Mouse (Mus musculus) limb, embryonic 13.5 days (tissue): Measurements from ENCODE around the gene Acox3. TPM values are rescaled to one million over a fixed set of nuclear protein-coding genes. Genes with fewer than 3 reads are reported as not detected.

Source experiments
- ATAC-seq: fragments of 200-750 bp; cut with Nextera tagmentation; 2 replicates; pipeline ENCODE4 v1.8.0; 2017; ENCODE audit warnings: low read depth, moderate number of reproducible peaks, moderate TSS enrichment; ENCODE audit not compliant: low FRiP score
- H3K27ac ChIP-seq: fragments of 300-500 bp; sonication (generic); 2 replicates; pipeline ENCODE4 v1.5.1; 2015; ENCODE audit warnings: inconsistent platforms, mild to moderate bottlenecking, moderate library complexity
- H3K27me3 ChIP-seq: fragments of 300-500 bp; sonication (generic); 2 replicates; pipeline ENCODE4 v1.6.1; 2015; ENCODE audit warnings: mild to moderate bottlenecking, inconsistent platforms
- H3K36me3 ChIP-seq: fragments of 300-500 bp; sonication (generic); 2 replicates; pipeline ENCODE4 v1.6.1; 2015; ENCODE audit warnings: inconsistent platforms, mild to moderate bottlenecking, moderate library complexity
- H3K4me1 ChIP-seq: fragments of 300-500 bp; sonication (generic); 2 replicates; pipeline ENCODE4 v1.6.1; 2015; ENCODE audit warnings: inconsistent platforms
- H3K4me2 ChIP-seq: fragments of 300-500 bp; sonication (generic); replicated peaks from 2 replicates; pipeline ENCODE4 v1.6.1; 2015; ENCODE audit warnings: inconsistent platforms, mild to moderate bottlenecking, moderate library complexity
- H3K4me3 ChIP-seq: fragments of 300-500 bp; sonication (generic); 2 replicates; pipeline ENCODE4 v1.5.1; 2015; ENCODE audit warnings: moderate library complexity, mild to moderate bottlenecking, inconsistent platforms
- H3K9ac ChIP-seq: fragments of 300-500 bp; sonication (generic); 2 replicates; pipeline ENCODE4 v1.6.1; 2015; ENCODE audit warnings: mild to moderate bottlenecking, inconsistent platforms
- H3K9me3 ChIP-seq: fragments of 300-500 bp; sonication (generic); 2 replicates; pipeline ENCODE4 v1.6.1; 2016; ENCODE audit warnings: inconsistent platforms
- WGBS: fragments of 180-500 bp; shearing (Covaris S2); methylation state at CpG from one replicate; pipeline ENCODE4 v1.1.7; 2015; 5-methylcytosine and 5-hydroxymethylcytosine counted together
- polyA plus RNA-seq: library from polyadenylated mRNA; unstranded; fragments of >200 nt; fragmentation: Nextera tagmentation; extraction: Ambion mirVana; gene quantifications from 2 replicates; pipeline ENCODE4 v1.2.1, GENCODE M21; 2015

The Acox3 gene
- polyA plus RNA-seq, 1 experiment from 2014 or later, result 12.2 TPM

- no peak overlapping the region for H3K4me2 ChIP-seq
- no peak for ATAC-seq
- no peaks in the 10 kb centered on the region for H3K27me3 ChIP-seq
- H3K4me3 ChIP-seq, result no peak overlapping the region
- no peak overlapping the region for H3K9ac ChIP-seq
- WGBS, result 87% methylated on average over 8 of the region's 8 CpGs
- H3K9me3 ChIP-seq, result peaks cover 6% of the 10 kb centered on the region; the same call in 1 of the 2 replicates
- peaks cover 67% of the 10 kb centered on the region for H3K36me3 ChIP-seq
- no peaks in the 10 kb centered on the region for H3K4me1 ChIP-seq
- H3K27ac ChIP-seq, result no peak overlapping the region
Measured at GRCm38 (mm10) chr5:35601526-35601925, 18.7 kb downstream of the Acox3 start.

GRCm38 (mm10) chr5:35605355-35605754 is 22.5 kb downstream of the Acox3 start:
- no peak overlapping the region for H3K4me2 ChIP-seq
- no peak overlapping the region for H3K27ac ChIP-seq
- H3K9ac ChIP-seq, result no peak overlapping the region
- H3K4me1 ChIP-seq, result peaks cover 35% of the 10 kb centered on the region
- peaks cover 34% of the 10 kb centered on the region for H3K36me3 ChIP-seq
- no peak for ATAC-seq
- H3K4me3 ChIP-seq, result no peak overlapping the region
- H3K27me3 ChIP-seq, result no peaks in the 10 kb centered on the region
- WGBS, result 78% methylated on average over 7 of the region's 7 CpGs
- H3K9me3 ChIP-seq, result no peaks in the 10 kb centered on the region

GRCm38 (mm10) chr5:35606800-35607199 is 24.0 kb downstream of the Acox3 start:
- WGBS, result 87% methylated on average over 7 of the region's 7 CpGs
- Histone ChIP-seq H3K4me2 (no peak overlapping the region), H3K9ac (no peak overlapping the region), H3K36me3 (peaks cover 22% of the 10 kb centered on the region), H3K4me3 (no peak overlapping the region), H3K27ac (no peak overlapping the region), H3K27me3 (no peaks in the 10 kb centered on the region), H3K9me3 (no peaks in the 10 kb centered on the region), H3K4me1 (peaks cover 48% of the 10 kb centered on the region)
- ATAC-seq, result no peak

GRCm38 (mm10) chr5:35607784-35608183 is 24.9 kb downstream of the Acox3 start:
- 0 out of 2 replicates have a peak, but pooled peaks have one; percentile 21 for ATAC-seq
- no peaks in the 10 kb centered on the region for H3K9me3 ChIP-seq
- H3K27me3 ChIP-seq, result no peaks in the 10 kb centered on the region
- H3K4me1 ChIP-seq, result peaks cover 52% of the 10 kb centered on the region
- peaks cover 18% of the 10 kb centered on the region for H3K36me3 ChIP-seq
- no peak overlapping the region for H3K4me2 ChIP-seq
- H3K4me3 ChIP-seq, result no peak overlapping the region
- 92% methylated on average over 5 of the region's 7 CpGs for WGBS
- peak overlapping the region; percentile 79; the same call in 1 of the 2 replicates for H3K27ac ChIP-seq
- H3K9ac ChIP-seq, result no peak overlapping the region; the same call in 1 of the 2 replicates

- Histone ChIP-seq H3K27me3 (no peaks in the 10 kb centered on the region), H3K4me2 (no peak overlapping the region), H3K27ac (peak overlapping the region; percentile 79), H3K9ac (peak overlapping the region; percentile 26; the same call in 1 of the 2 replicates), H3K4me3 (no peak overlapping the region), H3K9me3 (no peaks in the 10 kb centered on the region), H3K4me1 (peaks cover 52% of the 10 kb centered on the region), H3K36me3 (peaks cover 15% of the 10 kb centered on the region)
- WGBS, result 75% methylated on average over 5 of the region's 5 CpGs
- ATAC-seq, result no peak
Measured at GRCm38 (mm10) chr5:35608559-35608958, 25.7 kb downstream of the Acox3 start.

- Histone ChIP-seq H3K9ac (0 out of 2 replicates have a peak overlapping the region, but pooled peaks have one; percentile 21), H3K9me3 (no peaks in the 10 kb centered on the region), H3K4me1 (peaks cover 52% of the 10 kb centered on the region), H3K36me3 (peaks cover 18% of the 10 kb centered on the region; the same call in 1 of the 2 replicates), H3K4me2 (peak overlapping the region; percentile 19), H3K27me3 (no peaks in the 10 kb centered on the region), H3K4me3 (no peak overlapping the region), H3K27ac (peak overlapping the region; percentile 79)
- ATAC-seq, result peak; percentile 90
- 29% methylated on average over 12 of the region's 12 CpGs for WGBS
Measured at GRCm38 (mm10) chr5:35609381-35609780, 26.5 kb downstream of the Acox3 start.

- 70% methylated on average over 2 of the region's 2 CpGs for WGBS
- Histone ChIP-seq H3K27ac (peak overlapping the region; percentile 79; the same call in 1 of the 2 replicates), H3K4me3 (no peak overlapping the region), H3K4me2 (no peak overlapping the region; the same call in 1 of the 2 replicates), H3K9me3 (no peaks in the 10 kb centered on the region), H3K27me3 (no peaks in the 10 kb centered on the region), H3K4me1 (peaks cover 52% of the 10 kb centered on the region), H3K36me3 (peaks cover 17% of the 10 kb centered on the region; the same call in 1 of the 2 replicates), H3K9ac (peak overlapping the region; percentile 13; the same call in 1 of the 2 replicates)
- no peak for ATAC-seq
Measured at GRCm38 (mm10) chr5:35609971-35610370, 27.1 kb downstream of the Acox3 start.

- H3K36me3 ChIP-seq, result peaks cover 13% of the 10 kb centered on the region; the same call in 1 of the 2 replicates
- no peaks in the 10 kb centered on the region for H3K27me3 ChIP-seq
- no peak for ATAC-seq
- no peak overlapping the region for H3K4me3 ChIP-seq
- H3K4me1 ChIP-seq, result peaks cover 52% of the 10 kb centered on the region
- 89% methylated on average over 7 of the region's 7 CpGs for WGBS
- H3K4me2 ChIP-seq, result no peak overlapping the region
- H3K9ac ChIP-seq, result 0 out of 2 replicates have a peak overlapping the region, but pooled peaks have one; percentile 19
- no peak overlapping the region; the same call in 1 of the 2 replicates for H3K27ac ChIP-seq
- H3K9me3 ChIP-seq, result no peaks in the 10 kb centered on the region
Measured at GRCm38 (mm10) chr5:35610381-35610780, 27.5 kb downstream of the Acox3 start.

- Histone ChIP-seq H3K4me2 (no peak overlapping the region), H3K4me1 (peaks cover 54% of the 10 kb centered on the region), H3K9ac (no peak overlapping the region), H3K27ac (no peak overlapping the region; the same call in 1 of the 2 replicates), H3K9me3 (no peaks in the 10 kb centered on the region), H3K4me3 (no peak overlapping the region), H3K36me3 (0 out of 2 replicates have a peak, but pooled peaks cover 10% of the 10 kb centered on the region), H3K27me3 (no peaks in the 10 kb centered on the region)
- WGBS, result 71% methylated on average over 9 of the region's 9 CpGs
- ATAC-seq, result no peak
Measured at GRCm38 (mm10) chr5:35611170-35611569, 28.3 kb downstream of the Acox3 start.

GRCm38 (mm10) chr5:35611900-35612299 is 29.1 kb downstream of the Acox3 start:
- Histone ChIP-seq H3K9me3 (no peaks in the 10 kb centered on the region), H3K36me3 (0 out of 2 replicates have a peak, but pooled peaks cover 10% of the 10 kb centered on the region), H3K27ac (no peak overlapping the region), H3K27me3 (no peaks in the 10 kb centered on the region), H3K4me3 (no peak overlapping the region), H3K9ac (no peak overlapping the region), H3K4me2 (no peak overlapping the region), H3K4me1 (peaks cover 61% of the 10 kb centered on the region)
- 73% methylated on average over 11 of the region's 11 CpGs for WGBS
- ATAC-seq, result no peak

GRCm38 (mm10) chr5:35612722-35613121 is 29.9 kb downstream of the Acox3 start:
- H3K4me2 ChIP-seq, result no peak overlapping the region
- H3K27me3 ChIP-seq, result no peaks in the 10 kb centered on the region
- ATAC-seq, result no peak
- no peak overlapping the region; the same call in 1 of the 2 replicates for H3K27ac ChIP-seq
- H3K36me3 ChIP-seq, result 0 out of 2 replicates have a peak, but pooled peaks cover 10% of the 10 kb centered on the region
- no peaks in the 10 kb centered on the region for H3K9me3 ChIP-seq
- WGBS, result 78% methylated on average over 8 of the region's 8 CpGs
- H3K9ac ChIP-seq, result no peak overlapping the region
- no peak overlapping the region for H3K4me3 ChIP-seq
- peaks cover 62% of the 10 kb centered on the region for H3K4me1 ChIP-seq

GRCm38 (mm10) chr5:35616943-35617342 is 34.1 kb downstream of the Acox3 start:
- Histone ChIP-seq H3K27ac (peak overlapping the region; percentile 0; the same call in 1 of the 2 replicates), H3K9ac (peak overlapping the region; percentile 43; the same call in 1 of the 2 replicates), H3K36me3 (0 out of 2 replicates have a peak, but pooled peaks cover 8% of the 10 kb centered on the region), H3K4me2 (no peak overlapping the region), H3K27me3 (no peaks in the 10 kb centered on the region), H3K4me1 (peaks cover 40% of the 10 kb centered on the region), H3K4me3 (no peak overlapping the region), H3K9me3 (no peaks in the 10 kb centered on the region)
- 48% methylated on average over 5 of the region's 5 CpGs for WGBS
- ATAC-seq, result peak; percentile 35
